Mouse (Mus musculus) thymus, postnatal 25 days (tissue): ENCODE results near the gene Hivep3.

Source experiments
- DNase-seq: peaks from one replicate; pipeline ENCODE4 v3.0.0; 2022

The Hivep3 gene

GRCm38 (mm10) chr4:119981047-119981720 lies 247.6 kb downstream of the Hivep3 start:
- DNase-seq, result no peak

GRCm38 (mm10) chr4:119986065-119986464 lies 252.5 kb downstream of the Hivep3 start:
- DNase-seq, result no peak

GRCm38 (mm10) chr4:119986580-119987291 lies 253.2 kb downstream of the Hivep3 start:
- no peak for DNase-seq

- DNase-seq, result peak; percentile 49
Observed at GRCm38 (mm10) chr4:119987376-119988087, 253.9 kb downstream of the Hivep3 start.

- DNase-seq, result no peak
Observed at GRCm38 (mm10) chr4:119989031-119989693, 255.6 kb downstream of the Hivep3 start.

GRCm38 (mm10) chr4:119990346-119990745 lies 256.8 kb downstream of the Hivep3 start:
- no peak for DNase-seq

GRCm38 (mm10) chr4:119990841-119991240 lies 257.3 kb downstream of the Hivep3 start:
- DNase-seq, result no peak

GRCm38 (mm10) chr4:119991758-119992157 lies 258.2 kb downstream of the Hivep3 start:
- DNase-seq, result no peak

GRCm38 (mm10) chr4:119996377-119996776 lies 262.8 kb downstream of the Hivep3 start:
- DNase-seq, result no peak

- no peak for DNase-seq
Observed at GRCm38 (mm10) chr4:119997351-119997750, 263.8 kb downstream of the Hivep3 start.

GRCm38 (mm10) chr4:119998911-119999310 lies 265.3 kb downstream of the Hivep3 start:
- DNase-seq, result no peak

GRCm38 (mm10) chr4:120000881-120001280 lies 267.3 kb downstream of the Hivep3 start:
- no peak for DNase-seq

GRCm38 (mm10) chr4:120003006-120003405 lies 269.4 kb downstream of the Hivep3 start:
- DNase-seq, result no peak

- DNase-seq, result no peak
Observed at GRCm38 (mm10) chr4:120006046-120006445, 272.5 kb downstream of the Hivep3 start.

GRCm38 (mm10) chr4:120007889-120008288 lies 274.3 kb downstream of the Hivep3 start:
- no peak for DNase-seq

GRCm38 (mm10) chr4:120009151-120009550 lies 275.6 kb downstream of the Hivep3 start:
- DNase-seq, result no peak

GRCm38 (mm10) chr4:120011788-120012187 lies 278.2 kb downstream of the Hivep3 start:
- no peak for DNase-seq

- DNase-seq, result no peak
Observed at GRCm38 (mm10) chr4:120012891-120013290, 279.3 kb downstream of the Hivep3 start.

GRCm38 (mm10) chr4:120018426-120018825 lies 284.8 kb downstream of the Hivep3 start:
- DNase-seq, result no peak

GRCm38 (mm10) chr4:120022392-120022791 lies 288.8 kb downstream of the Hivep3 start:
- no peak for DNase-seq

- no peak for DNase-seq
Observed at GRCm38 (mm10) chr4:120023221-120023840, 289.7 kb downstream of the Hivep3 start.

- no peak for DNase-seq
Observed at GRCm38 (mm10) chr4:120024071-120024470, 290.5 kb downstream of the Hivep3 start.

- no peak for DNase-seq
Observed at GRCm38 (mm10) chr4:120027671-120028070, 294.1 kb downstream of the Hivep3 start.
